In genomic region chr13:41627277-41627916, GRCm38 (mm10) we compare ENCODE assay signal across 21 mouse cellular contexts. TPM values are rescaled to one million over a fixed set of nuclear protein-coding genes. Genes with fewer than 3 reads are reported as not detected.
DNase-seq lines count a peak whose midpoint lies in the region; ATAC-seq and TF ChIP-seq lines count a peak whose summit lies in the region.
"Had no signal": no experiment of that assay in that cellular context is flagged by ENCODE, and none has a peak within 500 bp of the region (broad histone marks: within the 10 kb centered on the region; RNA-seq: fewer than 3 reads in every experiment).

No protein-coding gene starts in this region.

- no peaks in the 10 kb centered on the region for H3K9me3 ChIP-seq in forebrain, embryonic 13.5 days (replicated peaks)
- H3K9me3 ChIP-seq in forebrain, embryonic 12.5 days, result no peaks in the 10 kb centered on the region
- no peaks in the 10 kb centered on the region for H3K9me3 ChIP-seq in kidney, embryonic 14.5 days (ENCODE audit: control insufficient read depth, low read length)
- H3K9me3 ChIP-seq in kidney, embryonic 16.5 days (ENCODE audit: low read length), result no peaks in the 10 kb centered on the region
- H3K9me3 ChIP-seq in midbrain, postnatal 0 days (ENCODE audit: low read length), result no peaks in the 10 kb centered on the region
- no peaks in the 10 kb centered on the region for H3K9me3 ChIP-seq in midbrain, embryonic 10.5 days (replicated peaks)
- H3K9me3 ChIP-seq: heart, embryonic 13.5 days; liver, embryonic 13.5 days had no signal

- 66% methylated on average over 3 of the region's 3 CpGs for WGBS in forebrain, embryonic 13.5 days
- WGBS in forebrain, embryonic 12.5 days, result 71% methylated on average over 3 of the region's 3 CpGs
- 30% methylated on average over 3 of the region's 3 CpGs for WGBS in kidney, embryonic 14.5 days
- WGBS in kidney, embryonic 16.5 days, result 35% methylated on average over 3 of the region's 3 CpGs
- WGBS in midbrain, postnatal 0 days, result 59% methylated on average over 3 of the region's 3 CpGs
- WGBS in midbrain, embryonic 10.5 days, result 79% methylated on average over 3 of the region's 3 CpGs

- peaks cover 15% of the 10 kb centered on the region for H3K4me1 ChIP-seq in forebrain, embryonic 13.5 days
- peaks cover 7% of the 10 kb centered on the region for H3K4me1 ChIP-seq in forebrain, embryonic 12.5 days
- peaks cover 6% of the 10 kb centered on the region; the same call in 1 of the 2 replicates for H3K4me1 ChIP-seq in kidney, embryonic 14.5 days (ENCODE audit: control insufficient read depth, insufficient read depth, low read length)
- 0 out of 2 replicates have a peak, but pooled peaks cover 3% of the 10 kb centered on the region for H3K4me1 ChIP-seq in kidney, embryonic 16.5 days (ENCODE audit: insufficient read depth, low read length)
- 0 out of 2 replicates have a peak, but pooled peaks cover 3% of the 10 kb centered on the region for H3K4me1 ChIP-seq in midbrain, postnatal 0 days (ENCODE audit: insufficient read depth, low read length)
- H3K4me1 ChIP-seq in midbrain, embryonic 10.5 days, result peaks cover 7% of the 10 kb centered on the region; the same call in 1 of the 2 replicates

- no peak overlapping the region for H3K4me2 ChIP-seq in forebrain, embryonic 13.5 days
- no peak overlapping the region for H3K4me2 ChIP-seq in forebrain, embryonic 12.5 days
- no peak overlapping the region for H3K4me2 ChIP-seq in kidney, embryonic 14.5 days (replicated peaks; ENCODE audit: low read depth, low read length)
- no peak overlapping the region for H3K4me2 ChIP-seq in kidney, embryonic 16.5 days (replicated peaks; ENCODE audit: low read depth, low read length)
- H3K4me2 ChIP-seq in midbrain, postnatal 0 days (ENCODE audit: low read depth, low read length, poor library complexity, severe bottlenecking), result no peak overlapping the region
- H3K4me2 ChIP-seq: heart, embryonic 13.5 days; liver, embryonic 13.5 days had no signal

- no peak overlapping the region for H3K4me3 ChIP-seq in forebrain, embryonic 13.5 days
- no peak overlapping the region for H3K4me3 ChIP-seq in forebrain, embryonic 12.5 days (replicated peaks)
- no peak overlapping the region for H3K4me3 ChIP-seq in kidney, embryonic 14.5 days (ENCODE audit: low read length)
- no peak overlapping the region for H3K4me3 ChIP-seq in kidney, embryonic 16.5 days (ENCODE audit: low read length)
- H3K4me3 ChIP-seq in midbrain, postnatal 0 days (ENCODE audit: low read depth, low read length), result no peak overlapping the region
- no peak overlapping the region for H3K4me3 ChIP-seq in midbrain, embryonic 10.5 days
- H3K4me3 ChIP-seq: heart, adult 2 months; heart, embryonic 13.5 days; left cerebral cortex, adult 2 months; liver, embryonic 13.5 days had no signal

- H3K27ac ChIP-seq in forebrain, embryonic 13.5 days, result peak overlapping the region; percentile 12; the same call in 1 of the 2 replicates
- H3K27ac ChIP-seq in forebrain, embryonic 12.5 days, result no peak overlapping the region
- H3K27ac ChIP-seq in kidney, embryonic 14.5 days (ENCODE audit: low read depth, low read length), result no peak overlapping the region
- H3K27ac ChIP-seq in kidney, embryonic 16.5 days (ENCODE audit: low read length), result no peak overlapping the region
- no peak overlapping the region for H3K27ac ChIP-seq in midbrain, postnatal 0 days (ENCODE audit: low read depth, low read length)
- H3K27ac ChIP-seq in midbrain, embryonic 10.5 days (replicated peaks), result no peak overlapping the region
- H3K27ac ChIP-seq: heart, adult 2 months; heart, embryonic 13.5 days; left cerebral cortex, adult 2 months; liver, embryonic 13.5 days had no signal

- H3K9ac ChIP-seq in forebrain, embryonic 13.5 days, result no peak overlapping the region
- H3K9ac ChIP-seq in forebrain, embryonic 12.5 days, result no peak overlapping the region
- no peak overlapping the region for H3K9ac ChIP-seq in kidney, embryonic 14.5 days (ENCODE audit: low read depth, low read length)
- no peak overlapping the region for H3K9ac ChIP-seq in kidney, embryonic 16.5 days (replicated peaks; ENCODE audit: low read length)
- H3K9ac ChIP-seq in midbrain, postnatal 0 days (replicated peaks; ENCODE audit: low read length, poor library complexity, severe bottlenecking), result 0 out of 2 replicates have a peak overlapping the region, but pooled peaks have one; percentile 4
- H3K9ac ChIP-seq: heart, embryonic 13.5 days; liver, embryonic 13.5 days had no signal

- ATAC-seq in forebrain, embryonic 13.5 days, result no peak
- no peak for ATAC-seq in forebrain, embryonic 12.5 days (ENCODE audit: low FRiP score)
- ATAC-seq in kidney, embryonic 14.5 days (ENCODE audit: low FRiP score, low TSS enrichment), result peak; percentile 43; the same call in 1 of the 2 replicates
- ATAC-seq in kidney, embryonic 16.5 days (ENCODE audit: low FRiP score, low TSS enrichment), result no peak
- no peak for ATAC-seq in midbrain, postnatal 0 days (ENCODE audit: low FRiP score)
- ATAC-seq in activated CD4-positive, CD25-positive, alpha-beta regulatory T cell, adult 4 months, result no peak
- ATAC-seq: CD4-positive, CD25-positive, alpha-beta regulatory T cell, adult 4 months had no signal

- no peak for TF ChIP-seq CTCF in midbrain, postnatal 0 days (IDR thresholded peaks at IDR 0.05)

- no peaks in the 10 kb centered on the region for H3K27me3 ChIP-seq in forebrain, embryonic 13.5 days
- H3K27me3 ChIP-seq in forebrain, embryonic 12.5 days, result no peaks in the 10 kb centered on the region
- no peaks in the 10 kb centered on the region for H3K27me3 ChIP-seq in kidney, embryonic 14.5 days (ENCODE audit: control insufficient read depth, insufficient read depth, low read length)
- H3K27me3 ChIP-seq in kidney, embryonic 16.5 days (ENCODE audit: insufficient read depth, low read length), result no peaks in the 10 kb centered on the region
- no peaks in the 10 kb centered on the region for H3K27me3 ChIP-seq in midbrain, postnatal 0 days (ENCODE audit: insufficient read depth, low read length)
- H3K27me3 ChIP-seq in midbrain, embryonic 10.5 days (ENCODE audit: low read depth, poor library complexity, severe bottlenecking), result no peaks in the 10 kb centered on the region
- H3K27me3 ChIP-seq: heart, embryonic 13.5 days; liver, embryonic 13.5 days had no signal

- peaks cover 6% of the 10 kb centered on the region for H3K36me3 ChIP-seq in forebrain, embryonic 13.5 days (ENCODE audit: poor library complexity, severe bottlenecking)
- H3K36me3 ChIP-seq in forebrain, embryonic 12.5 days (replicated peaks), result peaks cover 11% of the 10 kb centered on the region
- no peaks in the 10 kb centered on the region; the same call in 1 of the 2 replicates for H3K36me3 ChIP-seq in kidney, embryonic 14.5 days (ENCODE audit: control insufficient read depth, insufficient read depth, low read length)
- H3K36me3 ChIP-seq in kidney, embryonic 16.5 days (ENCODE audit: insufficient read depth, low read length), result peaks cover 3% of the 10 kb centered on the region; the same call in 1 of the 2 replicates
- H3K36me3 ChIP-seq in midbrain, postnatal 0 days (ENCODE audit: insufficient read depth, low read length), result peaks cover 2% of the 10 kb centered on the region; the same call in 1 of the 2 replicates
- H3K36me3 ChIP-seq in midbrain, embryonic 10.5 days, result peaks cover 14% of the 10 kb centered on the region
- H3K36me3 ChIP-seq: liver, embryonic 13.5 days had no signal

- DNase-seq in midbrain, postnatal 0 days (ENCODE audit: low spot score), result no peak
- DNase-seq in midbrain, embryonic 10.5 days (ENCODE audit: low spot score), result no peak
- DNase-seq: adrenal gland, postnatal 25 days; cerebellum, adult 9-11 months; gastrocnemius, postnatal 25 days; heart, adult 2 months; kidney, adult 18-20 months; kidney, postnatal 4 days; liver, embryonic 13.5 days; lung, adult 2 months; lung, postnatal 14 days; retina, postnatal 1 day; thymus, postnatal 14 days had no signal

RNA-seq across cellular contexts. Expression of gene Tmem170b, which starts 21.7 kb away (rescaled TPM):
- 28.0 and 31.1 TPM in 2 replicates for polyA plus RNA-seq in forebrain, embryonic 13.5 days (2015; fragmentation: Nextera tagmentation; extraction: Ambion mirVana)
- 25.1 and 26.9 TPM in 2 replicates for polyA plus RNA-seq in forebrain, embryonic 12.5 days (2016; fragmentation: Nextera tagmentation; extraction: Ambion mirVana)
- polyA plus RNA-seq in kidney, embryonic 14.5 days (2014; fragmentation: Nextera tagmentation; extraction: Ambion mirVana), result 7.6 and 13.6 TPM in 2 replicates
- 9.0 and 10.2 TPM in 2 replicates for polyA plus RNA-seq in kidney, embryonic 16.5 days (2015; fragmentation: Nextera tagmentation; extraction: Ambion mirVana)
- total RNA-seq in midbrain, postnatal 0 days (2014; rRNA removed), result 33.2 and 39.3 TPM in 2 replicates
- polyA plus RNA-seq in midbrain, postnatal 0 days (2015; fragmentation: Nextera tagmentation; extraction: Ambion mirVana), result 37.4 and 39.3 TPM in 2 replicates
- polyA plus RNA-seq in midbrain, embryonic 10.5 days (2016; fragmentation: Nextera tagmentation; extraction: Ambion mirVana), result 13.4 and 19.5 TPM in 2 replicates
- polyA plus RNA-seq in activated CD4-positive, CD25-positive, alpha-beta regulatory T cell, adult 4 months (2017; shearing (Covaris generic)), result 10 to 100 TPM; 10.5 to 10.8 TPM
